Mouse (Mus musculus) stomach, embryonic 14.5 days (tissue): ENCODE measurements around the gene Erf. TPM values are rescaled to one million over a fixed set of nuclear protein-coding genes. Genes with fewer than 3 reads are reported as not detected.
A peak's percentile ranks its signal among the peaks of the same experiment; 100 is the strongest.

Experiments used
- ATAC-seq: fragments of 200-750 bp; cut with Nextera tagmentation; 2 replicates; pipeline ENCODE4 v1.8.0; 2017; ENCODE audit warnings: low read depth, moderate TSS enrichment; ENCODE audit not compliant: insufficient number of reproducible peaks, insufficient read depth, low FRiP score
- H3K27ac ChIP-seq: fragments of 300-500 bp; sonication (generic); 2 replicates; pipeline ENCODE4 v1.5.1; 2014; ENCODE audit warnings: mild to moderate bottlenecking, low read length, moderate library complexity, mixed read lengths
- H3K27me3 ChIP-seq: fragments of 300-500 bp; sonication (generic); 2 replicates; pipeline ENCODE4 v1.6.1; 2014; ENCODE audit warnings: low read length, control low read depth, mixed read lengths; ENCODE audit not compliant: control insufficient read depth, insufficient read depth
- H3K36me3 ChIP-seq: fragments of 300-500 bp; sonication (generic); 2 replicates; pipeline ENCODE4 v1.6.1; 2014; ENCODE audit warnings: mild to moderate bottlenecking, control low read depth, low read length, moderate library complexity, mixed read lengths; ENCODE audit not compliant: control insufficient read depth, insufficient read depth
- H3K4me1 ChIP-seq: fragments of 300-500 bp; sonication (generic); 2 replicates; pipeline ENCODE4 v1.6.1; 2014; ENCODE audit warnings: low read length, control low read depth, mixed read lengths; ENCODE audit not compliant: control insufficient read depth, insufficient read depth
- H3K4me2 ChIP-seq: fragments of 300-500 bp; sonication (generic); replicated peaks from 2 replicates; pipeline ENCODE4 v1.6.1; 2014; ENCODE audit warnings: low read depth, low read length, control low read depth
- H3K4me3 ChIP-seq: fragments of 300-500 bp; sonication (generic); 2 replicates; pipeline ENCODE4 v1.5.1; 2014; ENCODE audit warnings: low read depth, low read length, control low read depth
- H3K9ac ChIP-seq: fragments of 300-500 bp; sonication (generic); replicated peaks from 2 replicates; pipeline ENCODE4 v1.6.1; 2014; ENCODE audit warnings: low read depth, mild to moderate bottlenecking, control low read depth, low read length, moderate library complexity, mixed read lengths
- H3K9me3 ChIP-seq: fragments of 300-500 bp; sonication (generic); 2 replicates; pipeline ENCODE4 v1.6.1; 2016; ENCODE audit warnings: low read depth, low read length, control low read depth; ENCODE audit not compliant: control insufficient read depth
- whole genome bisulfite sequencing: fragments of 180-500 bp; shearing (Covaris S2); extraction: QIAGEN DNeasy Blood & Tissue Kit; methylation state at CpG from one replicate; pipeline ENCODE4 v1.1.7; 2014; 5-methylcytosine and 5-hydroxymethylcytosine counted together
- polyA plus RNA-seq: library from polyadenylated mRNA; unstranded; fragments of >200 nt; fragmentation: Nextera tagmentation; extraction: Ambion mirVana; gene quantifications from 2 replicates; pipeline ENCODE4 v1.2.1, GENCODE M21; 2014

The Erf gene
- polyA plus RNA-seq, 1 experiment from 2014 or later: 27.7 TPM

- peaks cover 15% of the 10 kb centered on the region for H3K4me1 ChIP-seq
- no peak for ATAC-seq
- H3K4me3 ChIP-seq: no peak overlapping the region
- H3K27ac ChIP-seq: no peak overlapping the region
- H3K27me3 ChIP-seq: no peaks in the 10 kb centered on the region
- H3K9ac ChIP-seq: no peak overlapping the region
- no peak overlapping the region for H3K4me2 ChIP-seq
- peaks cover 71% of the 10 kb centered on the region for H3K36me3 ChIP-seq
- H3K9me3 ChIP-seq: no peaks in the 10 kb centered on the region
- 58% methylated on average over 5 of the region's 5 CpGs for WGBS
These were observed 18.4 kb downstream of the Erf start for GRCm38 (mm10) chr7:25232101-25232648.

- H3K27ac ChIP-seq: no peak overlapping the region
- no peaks in the 10 kb centered on the region for H3K27me3 ChIP-seq
- H3K9me3 ChIP-seq: no peaks in the 10 kb centered on the region
- ATAC-seq: no peak
- WGBS: 85% methylated on average over 9 of the region's 9 CpGs
- H3K4me3 ChIP-seq: no peak overlapping the region
- peaks cover 5% of the 10 kb centered on the region; the same call in 1 of the 2 replicates for H3K4me1 ChIP-seq
- H3K9ac ChIP-seq: no peak overlapping the region
- peaks cover 84% of the 10 kb centered on the region for H3K36me3 ChIP-seq
- H3K4me2 ChIP-seq: no peak overlapping the region
These were observed 19.8 kb downstream of the Erf start for GRCm38 (mm10) chr7:25230690-25231285.

GRCm38 (mm10) chr7:25227523-25228300 is 22.8 kb downstream of the Erf start:
- no peak for ATAC-seq
- no peaks in the 10 kb centered on the region for H3K27me3 ChIP-seq
- no peak overlapping the region for H3K4me2 ChIP-seq
- no peaks in the 10 kb centered on the region for H3K9me3 ChIP-seq
- H3K9ac ChIP-seq: no peak overlapping the region
- H3K4me1 ChIP-seq: peaks cover under 1% of the 10 kb centered on the region; the same call in 1 of the 2 replicates
- peaks cover 73% of the 10 kb centered on the region for H3K36me3 ChIP-seq
- H3K4me3 ChIP-seq: no peak overlapping the region
- WGBS: 100% methylated on average over 1 of the region's 1 CpGs
- H3K27ac ChIP-seq: no peak overlapping the region

GRCm38 (mm10) chr7:25222275-25222967 is 28.1 kb downstream of the Erf start:
- peak overlapping the region; percentile 87 for H3K4me2 ChIP-seq
- ATAC-seq: no peak
- peak overlapping the region; percentile 52 for H3K4me3 ChIP-seq
- H3K36me3 ChIP-seq: peaks cover 25% of the 10 kb centered on the region
- peaks cover 25% of the 10 kb centered on the region for H3K4me1 ChIP-seq
- no peaks in the 10 kb centered on the region for H3K27me3 ChIP-seq
- 80% methylated on average over 10 of the region's 10 CpGs for WGBS
- no peak overlapping the region for H3K9ac ChIP-seq
- H3K9me3 ChIP-seq: no peaks in the 10 kb centered on the region
- no peak overlapping the region for H3K27ac ChIP-seq

GRCm38 (mm10) chr7:25221102-25221883 is 29.3 kb downstream of the Erf start, which contains the start of gene Zfp526:
TSS of gene Zfp526 (plus strand) at chr7:25221425.
- H3K4me3 ChIP-seq: peak within 1 kb of the TSS; percentile 52
- H3K4me1 ChIP-seq: peaks cover 25% of the 10 kb centered on the region
- H3K4me2 ChIP-seq: peak within 1 kb of the TSS; percentile 87
- peak; percentile 93 for ATAC-seq
- no peaks in the 10 kb centered on the region for H3K27me3 ChIP-seq
- WGBS: under 1% methylated on average over 45 of the region's 45 CpGs
- H3K36me3 ChIP-seq: peaks cover 14% of the 10 kb centered on the region
- H3K27ac ChIP-seq: peak within 1 kb of the TSS; percentile 87
- no peaks in the 10 kb centered on the region for H3K9me3 ChIP-seq
- H3K9ac ChIP-seq: peak within 1 kb of the TSS; percentile 45

GRCm38 (mm10) chr7:25220457-25221101 is 30.0 kb downstream of the Erf start, which contains the start of gene Dedd2:
TSS of gene Dedd2 (minus strand) at chr7:25220615.
- Histone ChIP-seq H3K4me2 (peak within 1 kb of the TSS; percentile 87), H3K27ac (peak within 1 kb of the TSS; percentile 87)

GRCm38 (mm10) chr7:25219756-25220456 is 30.7 kb downstream of the Erf start:
- peak; percentile 72 for ATAC-seq
- Histone ChIP-seq H3K4me1 (peaks cover 25% of the 10 kb centered on the region), H3K4me3 (peak overlapping the region; percentile 52), H3K9me3 (no peaks in the 10 kb centered on the region), H3K36me3 (peaks cover under 1% of the 10 kb centered on the region), H3K4me2 (peak overlapping the region; percentile 87), H3K27ac (peak overlapping the region; percentile 74; the same call in 1 of the 2 replicates), H3K27me3 (no peaks in the 10 kb centered on the region), H3K9ac (peak overlapping the region; percentile 18; the same call in 1 of the 2 replicates)
- WGBS: 3% methylated on average over 31 of the region's 31 CpGs

More at GRCm38 (mm10) chr7:25220457-25221101, 30.0 kb downstream of the Erf start, which contains the start of gene Dedd2:
- Histone ChIP-seq H3K4me1 (peaks cover 25% of the 10 kb centered on the region), H3K36me3 (peaks cover 7% of the 10 kb centered on the region), H3K27me3 (no peaks in the 10 kb centered on the region), H3K9me3 (no peaks in the 10 kb centered on the region), H3K4me3 (peak within 1 kb of the TSS; percentile 52), H3K9ac (peak within 1 kb of the TSS; percentile 45)
- ATAC-seq: no peak
- WGBS: 6% methylated on average over 20 of the region's 20 CpGs
